Mouse (Mus musculus) limb, embryonic 12.5 days (tissue): ENCODE measurements around the gene Cyb5d2. TPM values are rescaled to one million over a fixed set of nuclear protein-coding genes. Genes with fewer than 3 reads are reported as not detected.
A peak's percentile ranks its signal among the peaks of the same experiment; 100 is the strongest.

Source experiments
- ATAC-seq: fragments of 200-750 bp; cut with Nextera tagmentation; 2 replicates; pipeline ENCODE4 v1.8.0; 2017; ENCODE audit warnings: low read depth, moderate TSS enrichment; ENCODE audit not compliant: insufficient number of reproducible peaks, insufficient read depth, low FRiP score, low TSS enrichment
- H3K27ac ChIP-seq: fragments of 300-500 bp; sonication (generic); 2 replicates; pipeline ENCODE4 v1.5.1; 2016; ENCODE audit warnings: mild to moderate bottlenecking, moderate library complexity
- H3K27me3 ChIP-seq: fragments of 300-500 bp; sonication (generic); 2 replicates; pipeline ENCODE4 v1.6.1; 2016; ENCODE audit warnings: mild to moderate bottlenecking, moderate library complexity
- H3K36me3 ChIP-seq: fragments of 300-500 bp; sonication (generic); 2 replicates; pipeline ENCODE4 v1.6.1; 2016; ENCODE audit warnings: mild to moderate bottlenecking, moderate library complexity
- H3K4me1 ChIP-seq: fragments of 300-500 bp; sonication (generic); replicated peaks from 2 replicates; pipeline ENCODE4 v1.6.1; 2016
- H3K4me2 ChIP-seq: fragments of 300-500 bp; sonication (generic); 2 replicates; pipeline ENCODE4 v1.6.1; 2016; ENCODE audit warnings: mild to moderate bottlenecking, moderate library complexity
- H3K4me3 ChIP-seq: fragments of 300-500 bp; sonication (generic); replicated peaks from 2 replicates; pipeline ENCODE4 v1.5.1; 2016; ENCODE audit warnings: mild to moderate bottlenecking
- H3K9ac ChIP-seq: fragments of 300-500 bp; sonication (generic); replicated peaks from 2 replicates; pipeline ENCODE4 v1.6.1; 2016; ENCODE audit warnings: mild to moderate bottlenecking, moderate library complexity
- H3K9me3 ChIP-seq: fragments of 300-500 bp; sonication (generic); 2 replicates; pipeline ENCODE4 v1.6.1; 2016; ENCODE audit warnings: mild to moderate bottlenecking, moderate library complexity
- WGBS: fragments of 180-500 bp; shearing (Covaris S2); methylation state at CpG from one replicate; pipeline ENCODE4 v1.1.7; 2016; 5-methylcytosine and 5-hydroxymethylcytosine counted together
- polyA plus RNA-seq: library from polyadenylated mRNA; unstranded; fragments of >200 nt; fragmentation: Nextera tagmentation; extraction: Ambion mirVana; gene quantifications from 2 replicates; pipeline ENCODE4 v1.2.1, GENCODE M21; 2016

Cyb5d2 gene
- polyA plus RNA-seq, 1 experiment from 2014 or later: 5.7 TPM

- 90% methylated on average over 3 of the region's 3 CpGs for WGBS
- Histone ChIP-seq H3K36me3 (no peaks in the 10 kb centered on the region), H3K27me3 (no peaks in the 10 kb centered on the region), H3K4me3 (no peak overlapping the region), H3K9me3 (no peaks in the 10 kb centered on the region), H3K4me2 (no peak overlapping the region), H3K27ac (no peak overlapping the region), H3K4me1 (peaks cover 10% of the 10 kb centered on the region), H3K9ac (no peak overlapping the region)
- no peak for ATAC-seq
Observed at GRCm38 (mm10) chr11:72805232-72805631, 9.3 kb upstream of the Cyb5d2 start.

- H3K36me3 ChIP-seq: no peaks in the 10 kb centered on the region
- H3K27ac ChIP-seq: no peak overlapping the region
- no peak overlapping the region for H3K4me3 ChIP-seq
- no peak for ATAC-seq
- no peaks in the 10 kb centered on the region for H3K9me3 ChIP-seq
- no peak overlapping the region for H3K9ac ChIP-seq
- H3K4me2 ChIP-seq: no peak overlapping the region
- no peaks in the 10 kb centered on the region for H3K27me3 ChIP-seq
- peaks cover 10% of the 10 kb centered on the region for H3K4me1 ChIP-seq
Observed at GRCm38 (mm10) chr11:72804586-72804985, 8.6 kb upstream of the Cyb5d2 start.

GRCm38 (mm10) chr11:72803038-72803437 lies 7.1 kb upstream of the Cyb5d2 start:
- WGBS: 61% methylated on average over 3 of the region's 3 CpGs
- Histone ChIP-seq H3K9ac (no peak overlapping the region), H3K9me3 (no peaks in the 10 kb centered on the region), H3K4me2 (no peak overlapping the region), H3K27me3 (no peaks in the 10 kb centered on the region), H3K4me3 (no peak overlapping the region), H3K36me3 (no peaks in the 10 kb centered on the region), H3K27ac (no peak overlapping the region), H3K4me1 (peaks cover 10% of the 10 kb centered on the region)
- ATAC-seq: no peak

GRCm38 (mm10) chr11:72801182-72801581 lies 5.2 kb upstream of the Cyb5d2 start:
- peaks cover 15% of the 10 kb centered on the region for H3K4me1 ChIP-seq
- H3K4me2 ChIP-seq: no peak overlapping the region
- no peaks in the 10 kb centered on the region for H3K27me3 ChIP-seq
- H3K27ac ChIP-seq: no peak overlapping the region
- ATAC-seq: no peak
- H3K9ac ChIP-seq: no peak overlapping the region
- H3K4me3 ChIP-seq: no peak overlapping the region
- no peaks in the 10 kb centered on the region for H3K36me3 ChIP-seq
- H3K9me3 ChIP-seq: no peaks in the 10 kb centered on the region

GRCm38 (mm10) chr11:72798112-72798511 lies 2.2 kb upstream of the Cyb5d2 start:
- Histone ChIP-seq H3K27me3 (no peaks in the 10 kb centered on the region), H3K4me2 (no peak overlapping the region), H3K4me3 (no peak overlapping the region), H3K4me1 (peaks cover 12% of the 10 kb centered on the region), H3K9me3 (no peaks in the 10 kb centered on the region), H3K9ac (no peak overlapping the region), H3K36me3 (no peaks in the 10 kb centered on the region), H3K27ac (no peak overlapping the region)
- ATAC-seq: no peak

DNA sequence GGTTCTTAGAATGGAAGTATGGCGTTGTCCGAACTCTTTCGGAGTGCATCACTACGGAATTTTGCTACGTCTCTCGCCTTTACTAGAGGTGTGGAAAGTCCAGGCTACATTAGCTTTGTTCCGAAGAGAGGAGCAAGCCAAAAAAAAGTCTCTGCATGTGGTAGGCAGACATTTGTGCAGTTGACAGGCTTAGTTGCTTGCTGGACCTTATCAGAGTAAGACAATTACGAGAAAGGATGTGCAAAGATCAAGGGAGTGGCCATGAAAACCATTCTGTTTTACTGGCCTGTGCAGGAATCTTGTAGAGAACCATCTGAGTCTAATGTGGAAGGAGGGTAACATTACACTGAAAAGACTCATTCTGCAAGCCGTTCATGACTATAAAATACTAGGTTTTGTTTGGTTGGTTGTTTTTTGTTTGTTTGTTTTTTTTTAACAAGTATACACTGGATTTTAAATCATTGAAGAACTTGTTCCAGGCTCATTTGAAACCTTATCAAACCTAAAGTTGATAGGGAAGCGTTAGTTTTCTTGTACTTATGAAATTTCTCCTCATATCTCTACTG lies 914 bp upstream of the Cyb5d2 start:
- peak overlapping the region; percentile 78 for H3K9ac ChIP-seq
- 19% methylated on average over 10 of the region's 10 CpGs for WGBS
- no peaks in the 10 kb centered on the region for H3K9me3 ChIP-seq
- no peaks in the 10 kb centered on the region for H3K36me3 ChIP-seq
- no peaks in the 10 kb centered on the region for H3K27me3 ChIP-seq
- H3K4me1 ChIP-seq: peaks cover 5% of the 10 kb centered on the region
- H3K4me3 ChIP-seq: peak overlapping the region; percentile 88
- H3K27ac ChIP-seq: no peak overlapping the region
- ATAC-seq: no peak
- peak overlapping the region; percentile 87 for H3K4me2 ChIP-seq

- Histone ChIP-seq H3K36me3 (no peaks in the 10 kb centered on the region), H3K4me2 (peak overlapping the region; percentile 87), H3K27ac (peak overlapping the region; percentile 37; the same call in 1 of the 2 replicates), H3K4me1 (peaks cover 5% of the 10 kb centered on the region), H3K4me3 (peak overlapping the region; percentile 88), H3K9ac (peak overlapping the region; percentile 78), H3K27me3 (no peaks in the 10 kb centered on the region), H3K9me3 (no peaks in the 10 kb centered on the region)
- peak; percentile 75 for ATAC-seq
- under 1% methylated on average over 41 of the region's 42 CpGs for WGBS
Observed at GRCm38 (mm10) chr11:72796296-72796687, 350 bp upstream of the Cyb5d2 start.

GRCm38 (mm10) chr11:72795149-72795454 lies 840 bp downstream of the Cyb5d2 start:
- Histone ChIP-seq H3K27me3 (no peaks in the 10 kb centered on the region), H3K9ac (peak overlapping the region; percentile 80), H3K27ac (peak overlapping the region; percentile 87), H3K4me1 (peaks cover 5% of the 10 kb centered on the region), H3K36me3 (no peaks in the 10 kb centered on the region), H3K4me2 (peak overlapping the region; percentile 87), H3K4me3 (peak overlapping the region; percentile 88), H3K9me3 (no peaks in the 10 kb centered on the region)
- 20% methylated on average over 14 of the region's 14 CpGs for WGBS
- ATAC-seq: no peak

DNA sequence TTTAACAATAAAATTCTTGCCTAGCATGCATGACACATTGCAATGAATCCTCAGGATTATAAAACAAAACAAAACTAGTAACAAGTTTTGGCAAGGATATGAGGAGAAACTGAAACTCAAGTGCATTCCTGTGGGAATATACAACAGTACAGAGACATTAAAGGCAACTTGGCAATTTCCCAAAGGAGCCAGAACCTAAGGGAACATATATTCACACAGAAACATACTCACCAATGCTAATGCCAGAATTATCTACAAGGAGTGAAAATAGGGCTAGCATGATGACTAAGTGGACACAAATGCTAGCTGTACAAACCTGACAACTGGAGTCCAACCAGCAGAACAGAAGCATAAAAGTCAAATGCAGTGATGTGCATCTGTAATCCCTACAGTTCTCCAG lies 3.9 kb downstream of the Cyb5d2 start:
- Histone ChIP-seq H3K27ac (no peak overlapping the region), H3K27me3 (no peaks in the 10 kb centered on the region), H3K36me3 (no peaks in the 10 kb centered on the region), H3K9me3 (no peaks in the 10 kb centered on the region), H3K4me2 (no peak overlapping the region), H3K4me3 (no peak overlapping the region), H3K9ac (no peak overlapping the region), H3K4me1 (peaks cover 5% of the 10 kb centered on the region)
- no peak for ATAC-seq

DNA sequence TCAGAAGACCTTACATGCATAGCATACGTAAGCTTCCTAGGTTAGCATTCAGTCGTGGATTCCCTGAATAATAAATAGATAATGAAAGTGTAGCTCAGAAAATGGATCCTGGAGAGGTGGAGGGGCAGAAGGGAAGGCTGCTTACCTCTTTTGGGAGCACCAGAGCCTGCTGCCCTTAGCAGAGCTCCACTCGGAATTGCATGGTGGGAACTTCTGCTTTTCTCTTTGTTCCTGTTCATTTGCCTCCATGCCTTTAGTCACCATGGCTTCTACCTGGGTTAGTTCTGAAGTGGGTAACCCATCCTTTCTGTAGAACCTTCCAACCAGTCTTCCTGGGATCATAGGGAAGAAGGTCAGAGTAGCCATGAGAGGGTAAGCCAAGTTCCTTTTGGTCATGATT lies 13.4 kb downstream of the Cyb5d2 start:
- Histone ChIP-seq H3K4me2 (no peak overlapping the region), H3K4me3 (no peak overlapping the region), H3K27me3 (no peaks in the 10 kb centered on the region), H3K36me3 (no peaks in the 10 kb centered on the region), H3K4me1 (no peaks in the 10 kb centered on the region), H3K9ac (no peak overlapping the region), H3K9me3 (no peaks in the 10 kb centered on the region), H3K27ac (no peak overlapping the region)
- no peak for ATAC-seq
- 81% methylated on average over 3 of the region's 3 CpGs for WGBS

- Histone ChIP-seq H3K27ac (no peak overlapping the region), H3K9me3 (no peaks in the 10 kb centered on the region), H3K4me2 (no peak overlapping the region), H3K9ac (no peak overlapping the region), H3K4me3 (no peak overlapping the region), H3K4me1 (no peaks in the 10 kb centered on the region), H3K36me3 (no peaks in the 10 kb centered on the region), H3K27me3 (no peaks in the 10 kb centered on the region)
- ATAC-seq: no peak
- 74% methylated on average over 2 of the region's 2 CpGs for WGBS
Observed at GRCm38 (mm10) chr11:72782103-72782502, 13.8 kb downstream of the Cyb5d2 start.

DNA sequence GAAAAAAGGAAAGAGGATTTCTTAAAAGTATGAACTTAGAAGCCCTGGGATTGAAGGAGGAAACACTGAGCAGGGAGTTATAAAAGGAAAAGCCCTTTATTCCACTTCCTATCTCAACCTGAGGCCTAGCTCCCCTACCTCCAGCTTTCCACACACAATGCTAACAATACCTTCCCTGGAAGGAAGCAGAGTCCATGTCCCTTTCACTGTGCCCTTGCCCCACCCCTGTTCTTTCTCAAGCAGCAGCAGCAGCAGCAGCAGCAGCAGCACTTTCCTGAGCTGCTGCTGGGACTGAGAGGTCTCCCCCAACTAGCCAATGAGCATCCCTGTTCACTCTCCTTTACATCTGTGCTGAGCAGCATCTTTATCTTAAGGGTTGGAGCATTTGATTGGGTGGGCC lies 17.0 kb downstream of the Cyb5d2 start:
- H3K9me3 ChIP-seq: no peaks in the 10 kb centered on the region
- no peak overlapping the region for H3K27ac ChIP-seq
- H3K4me3 ChIP-seq: no peak overlapping the region
- H3K36me3 ChIP-seq: no peaks in the 10 kb centered on the region
- H3K27me3 ChIP-seq: no peaks in the 10 kb centered on the region
- no peaks in the 10 kb centered on the region for H3K4me1 ChIP-seq
- no peak overlapping the region for H3K4me2 ChIP-seq
- H3K9ac ChIP-seq: no peak overlapping the region
- no peak for ATAC-seq
